Mouse (Mus musculus): ENCODE measurements around the gene Olfr1286.

Olfr1286 gene

GRCm38 (mm10) chr2:111422931-111423330, at the start of gene Olfr1286:
Gene Olfr1286 (minus strand): TSS chr2:111423115.
- no peak for DNase-seq (ENCODE audit: extremely low read depth, low read depth, low spot score)

- DNase-seq (ENCODE audit: extremely low read depth, low read depth, low spot score): no peak
Observed at GRCm38 (mm10) chr2:111448842-111449241, 25.9 kb upstream of the Olfr1286 start, which contains the start of gene Olfr1287. Gene Olfr1287 (plus strand): TSS chr2:111449142.

DNA sequence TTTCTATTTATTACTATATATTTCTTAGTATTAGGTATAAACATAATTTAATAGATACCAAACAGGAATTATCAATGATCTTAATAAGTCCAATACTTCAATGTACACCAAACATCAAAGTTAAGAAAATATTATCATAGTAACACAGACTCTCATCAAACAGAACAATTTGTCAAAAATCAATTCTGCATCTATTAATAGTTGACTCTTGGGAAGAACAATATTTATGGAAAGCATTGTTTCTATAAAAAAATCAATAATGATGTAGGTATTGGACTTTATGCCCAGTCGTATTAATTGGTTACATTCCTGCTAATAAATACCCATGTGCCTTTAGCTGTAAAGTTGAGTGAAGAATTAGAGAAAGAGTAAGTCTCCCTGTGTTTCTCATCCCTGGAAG, 47.7 kb downstream of the Olfr1286 start, which contains the start of gene Olfr1284:
TSS of gene Olfr1284 (plus strand) at position 301 of the 400 bp plus-strand sequence.
- no peak for DNase-seq (ENCODE audit: extremely low read depth, low read depth, low spot score)
